Mouse (Mus musculus) retina, adult 2 months (tissue): Measurements from ENCODE around the gene Dhh.

Experiments used
- DNase-seq: peaks from one replicate; pipeline ENCODE4 v3.0.0-alpha.2; 2012; ENCODE audit warnings: low read depth, low spot score

Gene Dhh

DNA sequence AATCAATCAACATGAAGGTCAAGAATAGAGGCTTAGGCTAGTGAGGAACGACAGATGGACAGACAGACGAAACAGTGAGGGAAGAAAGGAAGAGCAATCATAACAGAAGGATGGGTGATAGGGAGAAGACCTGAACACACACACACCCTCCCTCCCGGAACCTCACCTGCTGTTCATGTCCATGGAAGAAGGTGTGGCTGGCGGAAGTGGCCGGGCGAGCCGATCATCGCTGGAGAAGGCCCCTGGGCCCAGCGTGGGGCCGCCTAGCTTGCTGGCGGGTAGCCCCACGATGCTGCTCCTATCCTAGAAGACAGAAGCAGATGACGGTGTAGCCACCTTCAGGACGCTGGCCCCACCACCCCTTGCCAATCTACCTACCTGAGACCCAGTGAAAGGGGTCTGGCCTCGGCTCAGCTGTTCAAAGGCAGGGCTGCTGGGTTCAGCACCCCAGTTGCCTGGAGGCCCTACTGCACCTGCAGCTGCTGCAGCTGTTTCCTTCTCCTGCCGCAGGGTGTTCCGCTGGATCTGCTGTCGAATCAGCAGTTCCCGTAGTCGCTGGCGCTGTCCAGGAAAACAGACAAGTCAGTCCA, 47.0 kb downstream of the Dhh start:
- DNase-seq = no peak

DNA sequence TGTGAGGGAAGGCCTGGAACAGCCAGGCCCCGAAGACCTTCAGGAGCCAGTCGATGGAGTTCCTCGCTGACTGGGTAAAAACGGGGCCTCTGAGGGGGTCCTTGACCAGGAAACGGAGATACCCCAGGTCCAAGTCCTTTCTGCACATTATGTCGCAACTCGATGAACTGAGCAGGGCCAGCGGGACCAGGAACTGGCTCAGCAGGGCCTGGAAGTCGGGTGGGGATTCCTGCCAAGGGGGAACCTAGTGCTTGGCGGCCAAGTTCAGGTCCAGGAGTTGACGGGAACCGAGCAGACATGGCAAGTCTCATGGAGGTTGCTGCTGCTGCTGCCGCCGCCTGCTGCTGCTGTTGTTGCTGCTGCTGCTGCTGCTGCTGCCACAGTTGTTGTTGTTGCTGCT, 47.7 kb downstream of the Dhh start:
- no peak for DNase-seq

DNA sequence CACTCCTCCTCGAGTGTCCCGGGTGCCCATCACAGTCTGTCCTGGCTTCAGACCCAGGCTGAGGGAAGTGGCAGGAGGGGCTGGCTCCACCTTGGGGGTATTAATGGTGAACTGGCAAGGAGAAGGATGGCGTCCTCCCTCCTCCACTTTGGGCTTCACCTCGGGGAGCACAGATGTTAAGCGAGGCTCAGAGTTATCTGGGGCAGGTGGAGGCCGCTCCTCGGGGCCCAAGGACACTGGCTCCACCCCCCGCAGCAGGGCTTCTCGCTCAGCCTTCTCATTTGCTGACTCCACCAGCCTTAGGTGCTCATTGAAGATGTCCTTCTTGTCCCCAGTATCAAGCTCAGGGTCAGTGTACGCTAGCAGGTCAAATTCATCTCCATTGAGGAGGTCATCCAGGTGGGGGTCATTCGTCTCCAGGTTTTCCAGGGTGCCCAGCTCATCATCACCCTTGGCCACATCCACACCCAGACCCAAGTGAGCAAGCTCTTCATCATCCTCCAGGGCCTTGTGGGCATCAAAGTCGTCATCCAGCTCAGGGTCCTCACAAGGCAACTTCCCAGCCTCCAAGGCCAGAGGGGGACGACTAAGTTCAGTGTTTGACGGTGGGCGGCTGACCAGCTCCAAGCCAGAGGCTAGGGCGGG, 48.3 kb downstream of the Dhh start:
- no peak for DNase-seq

GRCm38 (mm10) chr15:98849165-98849564, 49.2 kb downstream of the Dhh start:
- DNase-seq = no peak

DNA sequence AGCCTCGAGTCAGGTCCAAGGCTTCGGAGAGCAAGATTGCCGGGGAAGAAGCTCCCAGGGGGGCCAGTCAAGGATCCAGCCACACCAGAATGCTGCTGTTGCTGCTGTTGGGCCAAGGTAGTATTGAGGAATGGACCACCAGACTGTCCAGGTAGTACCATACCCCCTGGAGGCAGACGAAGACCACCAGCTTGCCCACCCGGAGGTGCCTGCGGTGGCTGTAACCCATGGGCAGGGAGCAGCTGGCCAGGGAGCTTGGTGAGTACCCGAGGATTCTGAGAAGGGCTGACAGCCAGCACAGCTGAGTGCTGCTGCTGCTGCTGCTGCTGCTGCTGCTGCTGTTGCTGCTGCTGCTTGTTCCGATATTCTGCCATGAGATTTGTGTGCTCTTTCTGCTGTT, 52.2 kb downstream of the Dhh start:
- DNase-seq = no peak

GRCm38 (mm10) chr15:98845149-98845548, 53.2 kb downstream of the Dhh start:
- no peak for DNase-seq

DNA sequence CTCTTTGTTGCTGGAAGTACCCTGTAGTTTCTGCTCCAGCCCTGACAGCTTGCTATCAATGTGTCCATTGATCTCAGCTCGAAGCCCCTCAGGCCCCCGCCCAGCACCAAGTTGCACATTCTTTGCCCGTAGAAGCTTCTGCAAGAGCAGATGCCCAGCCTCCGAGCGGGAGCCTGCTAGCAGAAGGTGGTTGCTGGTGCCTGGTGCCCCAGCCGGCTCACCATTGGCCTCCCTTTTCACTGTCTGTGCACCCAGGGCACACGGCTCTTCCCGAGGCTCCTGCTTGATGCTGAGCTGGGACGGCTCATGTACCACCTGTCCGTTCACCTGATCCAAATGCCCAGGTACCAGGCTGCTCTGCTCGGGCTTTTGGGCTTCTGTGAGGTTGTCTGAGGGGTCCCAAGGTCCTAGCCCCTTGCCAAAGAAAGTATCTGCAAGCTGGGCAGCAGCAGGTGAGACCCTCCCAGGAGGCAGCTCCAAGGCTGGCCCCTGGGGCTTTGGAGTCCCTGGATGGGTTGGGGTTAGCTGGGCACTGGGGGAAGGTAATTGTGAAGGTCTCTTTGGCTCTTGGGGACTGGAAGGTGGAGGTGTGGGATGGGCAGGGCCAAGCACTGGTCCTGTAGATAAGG, 54.6 kb downstream of the Dhh start:
- no peak for DNase-seq
